Mouse (Mus musculus): Measurements from ENCODE around the gene Tlk2. TPM values are rescaled to one million over a fixed set of nuclear protein-coding genes. Genes with fewer than 3 reads are reported as not detected.

The Tlk2 gene
- polyA plus RNA-seq, 1 experiment from 2014 or later = 18.6 TPM

DNA sequence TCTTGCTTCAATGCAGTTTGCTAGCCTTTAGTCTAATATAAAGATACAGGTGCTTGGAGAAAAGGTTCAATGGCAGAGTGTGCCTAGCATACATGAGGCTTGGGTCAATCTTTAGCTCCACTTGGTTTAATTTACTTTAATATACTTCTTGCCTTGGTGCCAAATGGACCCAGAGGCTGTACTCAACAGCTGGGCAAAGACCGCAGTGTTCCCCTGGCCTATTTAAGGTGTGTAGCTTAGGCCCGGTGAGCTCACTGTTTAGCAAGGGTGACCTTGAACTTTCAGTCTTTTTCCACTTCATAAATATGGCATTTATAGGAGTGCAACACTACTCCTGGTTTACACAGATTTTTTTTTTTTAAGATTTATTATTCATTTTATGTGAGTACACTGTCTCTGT, 55.9 kb downstream of the Tlk2 start:
- Histone ChIP-seq H3K9me3 (no peaks in the 10 kb centered on the region), H3K36me3 (no peaks in the 10 kb centered on the region), H3K27me3 (no peaks in the 10 kb centered on the region), H3K4me1 (no peaks in the 10 kb centered on the region), H3K4me2 (replicated peaks) (no peak overlapping the region), H3K9ac (replicated peaks) (no peak overlapping the region), H3K27ac (replicated peaks) (no peak overlapping the region), H3K4me3 (no peak overlapping the region)
- no peak for ATAC-seq (replicated peaks)
- WGBS = 95% methylated on average over 2 of the region's 2 CpGs

DNA sequence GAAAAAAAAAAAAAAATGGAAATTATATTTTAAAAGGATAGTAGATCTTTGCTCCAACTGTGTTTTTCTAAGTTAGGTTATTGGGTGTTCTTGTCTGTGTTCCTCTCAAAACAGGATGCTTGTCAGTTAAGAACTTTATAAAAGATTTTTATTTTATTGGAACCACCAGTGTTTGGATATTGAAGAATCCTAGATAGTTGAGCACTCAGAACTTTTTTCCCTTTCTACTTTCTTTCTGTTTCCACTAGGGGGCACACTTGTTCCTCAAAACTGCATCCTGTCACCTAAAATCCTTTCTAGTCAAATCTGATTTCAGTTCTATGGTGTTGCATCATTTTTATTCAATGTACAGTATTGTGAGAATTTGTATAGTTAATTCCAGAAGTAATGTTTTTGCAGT, 62.4 kb downstream of the Tlk2 start:
- no peaks in the 10 kb centered on the region for H3K4me1 ChIP-seq
- H3K4me3 ChIP-seq = no peak overlapping the region
- no peak overlapping the region for H3K4me2 ChIP-seq (replicated peaks)
- ATAC-seq (replicated peaks) = no peak
- H3K27ac ChIP-seq (replicated peaks) = no peak overlapping the region
- H3K9ac ChIP-seq (replicated peaks) = no peak overlapping the region
- H3K27me3 ChIP-seq = no peaks in the 10 kb centered on the region
- H3K9me3 ChIP-seq = no peaks in the 10 kb centered on the region
- peaks cover 20% of the 10 kb centered on the region; the same call in 1 of the 2 replicates for H3K36me3 ChIP-seq

- no peak overlapping the region for H3K4me3 ChIP-seq
- WGBS = 90% methylated on average over 1 of the region's 1 CpGs
- no peak overlapping the region for H3K9ac ChIP-seq (replicated peaks)
- no peaks in the 10 kb centered on the region for H3K4me1 ChIP-seq
- no peak for ATAC-seq (replicated peaks)
- H3K27ac ChIP-seq (replicated peaks) = no peak overlapping the region
- peaks cover 55% of the 10 kb centered on the region for H3K36me3 ChIP-seq
- H3K4me2 ChIP-seq (replicated peaks) = no peak overlapping the region
- H3K27me3 ChIP-seq = no peaks in the 10 kb centered on the region
- no peaks in the 10 kb centered on the region for H3K9me3 ChIP-seq
These were observed 67.8 kb downstream of the Tlk2 start for GRCm38 (mm10) chr11:105246369-105246768.

GRCm38 (mm10) chr11:105246785-105247184, 68.2 kb downstream of the Tlk2 start:
- H3K36me3 ChIP-seq = peaks cover 55% of the 10 kb centered on the region
- H3K4me2 ChIP-seq (replicated peaks) = no peak overlapping the region
- H3K9ac ChIP-seq (replicated peaks) = no peak overlapping the region
- H3K4me3 ChIP-seq = no peak overlapping the region
- no peak overlapping the region for H3K27ac ChIP-seq (replicated peaks)
- 93% methylated on average over 6 of the region's 6 CpGs for WGBS
- H3K9me3 ChIP-seq = no peaks in the 10 kb centered on the region
- H3K27me3 ChIP-seq = no peaks in the 10 kb centered on the region
- no peak for ATAC-seq (replicated peaks)
- H3K4me1 ChIP-seq = no peaks in the 10 kb centered on the region

- no peaks in the 10 kb centered on the region for H3K4me1 ChIP-seq
- peaks cover 50% of the 10 kb centered on the region for H3K36me3 ChIP-seq
- no peak overlapping the region for H3K27ac ChIP-seq (replicated peaks)
- ATAC-seq (replicated peaks) = no peak
- H3K4me2 ChIP-seq (replicated peaks) = no peak overlapping the region
- H3K9ac ChIP-seq (replicated peaks) = no peak overlapping the region
- WGBS = 89% methylated on average over 5 of the region's 5 CpGs
- H3K4me3 ChIP-seq = no peak overlapping the region
- no peaks in the 10 kb centered on the region for H3K27me3 ChIP-seq
- no peaks in the 10 kb centered on the region for H3K9me3 ChIP-seq
These were observed 68.7 kb downstream of the Tlk2 start for GRCm38 (mm10) chr11:105247321-105247720.

DNA sequence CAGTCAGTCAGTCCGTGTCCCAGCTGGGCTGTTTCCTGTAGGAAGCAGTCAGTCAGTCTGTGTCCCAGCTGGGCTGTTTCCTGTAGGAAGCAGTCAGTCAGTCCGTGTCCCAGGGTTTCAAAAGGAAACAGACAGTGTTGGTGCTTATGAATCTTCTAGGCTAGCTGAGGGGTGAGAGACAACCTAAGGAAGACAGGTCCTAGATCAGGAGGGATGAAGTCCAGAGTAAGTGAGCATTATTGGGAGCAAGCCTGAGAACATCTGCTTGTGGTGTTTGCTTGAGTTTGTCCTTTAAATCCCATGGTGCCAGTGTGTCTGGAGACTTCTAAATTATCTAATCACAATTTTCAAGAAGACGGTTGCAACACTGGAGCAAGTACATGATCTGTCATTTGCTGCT, 81.1 kb downstream of the Tlk2 start:
- WGBS = 73% methylated on average over 3 of the region's 3 CpGs
- peaks cover 41% of the 10 kb centered on the region for H3K36me3 ChIP-seq

GRCm38 (mm10) chr11:105261116-105261515, 82.5 kb downstream of the Tlk2 start:
- 34% methylated on average over 5 of the region's 5 CpGs for WGBS
- H3K4me3 ChIP-seq = no peak overlapping the region
- H3K9ac ChIP-seq (replicated peaks) = no peak overlapping the region
- H3K4me2 ChIP-seq (replicated peaks) = no peak overlapping the region
- no peak overlapping the region for H3K27ac ChIP-seq (replicated peaks)
- ATAC-seq (replicated peaks) = no peak
- H3K36me3 ChIP-seq = peaks cover 31% of the 10 kb centered on the region
- no peaks in the 10 kb centered on the region for H3K4me1 ChIP-seq
- no peaks in the 10 kb centered on the region for H3K9me3 ChIP-seq
- H3K27me3 ChIP-seq = no peaks in the 10 kb centered on the region

More for the DNA sequence above, 81.1 kb downstream of the Tlk2 start:
- Histone ChIP-seq H3K4me2 (replicated peaks) (no peak overlapping the region), H3K4me3 (no peak overlapping the region), H3K27ac (replicated peaks) (no peak overlapping the region), H3K27me3 (no peaks in the 10 kb centered on the region), H3K9me3 (no peaks in the 10 kb centered on the region), H3K4me1 (no peaks in the 10 kb centered on the region), H3K9ac (replicated peaks) (no peak overlapping the region)
- no peak for ATAC-seq (replicated peaks)

DNA sequence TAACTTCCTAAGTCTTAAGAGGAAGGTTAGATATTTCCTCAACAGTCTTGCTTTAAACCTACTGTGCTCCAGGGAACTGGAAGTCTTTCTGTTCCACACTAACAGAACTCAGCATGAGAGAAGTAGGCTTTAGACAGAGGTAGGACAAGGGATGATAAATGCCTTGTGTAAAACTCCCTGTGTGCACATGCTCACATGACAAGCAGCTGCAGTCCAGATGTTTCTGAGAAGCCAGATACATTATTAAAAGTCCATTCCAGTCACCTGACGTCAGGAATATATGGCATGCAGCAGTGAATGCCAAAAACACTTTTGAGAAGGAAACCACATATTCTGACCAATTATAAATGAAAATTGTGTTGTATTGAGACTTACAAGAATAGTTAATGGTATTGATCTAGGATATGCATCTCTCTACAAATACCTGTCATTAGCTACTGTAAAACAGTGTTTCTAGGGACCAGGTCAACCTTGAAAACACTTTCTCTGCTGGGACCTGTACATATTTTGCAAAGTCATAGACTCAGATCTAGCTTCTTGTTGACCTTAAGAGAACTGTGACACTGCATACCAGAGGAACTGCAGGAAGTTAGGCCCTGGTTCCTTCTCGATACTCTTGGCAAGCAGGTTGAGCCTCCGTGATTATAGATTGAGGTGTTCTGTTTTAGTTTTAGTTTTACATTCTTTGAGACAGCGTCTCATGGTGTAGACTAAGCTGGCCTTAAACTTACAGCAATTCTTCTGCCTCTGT, 83.2 kb downstream of the Tlk2 start:
- Histone ChIP-seq H3K36me3 (peaks cover 29% of the 10 kb centered on the region), H3K9me3 (no peaks in the 10 kb centered on the region), H3K27ac (replicated peaks) (no peak overlapping the region), H3K4me3 (no peak overlapping the region), H3K27me3 (no peaks in the 10 kb centered on the region), H3K4me1 (no peaks in the 10 kb centered on the region), H3K4me2 (replicated peaks) (no peak overlapping the region), H3K9ac (replicated peaks) (no peak overlapping the region)
- WGBS = 92% methylated on average over 4 of the region's 4 CpGs
- no peak for ATAC-seq (replicated peaks)

- no peaks in the 10 kb centered on the region for H3K9me3 ChIP-seq
- no peak overlapping the region for H3K4me3 ChIP-seq
- H3K36me3 ChIP-seq = peaks cover 27% of the 10 kb centered on the region
These were observed 85.9 kb downstream of the Tlk2 start for GRCm38 (mm10) chr11:105264506-105264905.

DNA sequence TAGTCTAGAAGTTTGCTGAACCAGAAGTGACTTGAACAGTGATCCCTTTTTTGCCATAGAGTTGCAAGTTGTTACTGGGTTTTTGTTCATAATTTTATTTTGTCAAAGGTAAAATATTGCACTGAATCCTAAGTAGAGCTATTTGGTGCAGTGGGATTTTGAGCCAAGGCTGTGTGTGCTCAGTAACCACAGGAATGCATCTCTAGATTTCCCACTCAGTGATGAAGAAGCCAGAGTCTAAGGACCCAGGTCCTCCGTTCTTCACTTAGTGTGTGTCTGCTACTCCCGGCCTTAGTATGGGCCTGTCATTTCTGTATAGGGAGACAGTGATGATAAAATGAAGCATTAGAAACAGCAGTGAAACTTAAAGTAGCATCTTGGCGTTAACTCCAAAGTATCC, 86.4 kb downstream of the Tlk2 start:
- no peaks in the 10 kb centered on the region for H3K27me3 ChIP-seq
- H3K27ac ChIP-seq (replicated peaks) = no peak overlapping the region
- no peak overlapping the region for H3K9ac ChIP-seq (replicated peaks)
- H3K9me3 ChIP-seq = no peaks in the 10 kb centered on the region
- peaks cover 24% of the 10 kb centered on the region for H3K36me3 ChIP-seq
- no peaks in the 10 kb centered on the region for H3K4me1 ChIP-seq
- H3K4me2 ChIP-seq (replicated peaks) = no peak overlapping the region
- WGBS = 92% methylated on average over 3 of the region's 3 CpGs
- ATAC-seq (replicated peaks) = no peak
- H3K4me3 ChIP-seq = no peak overlapping the region

More at GRCm38 (mm10) chr11:105264506-105264905, 85.9 kb downstream of the Tlk2 start:
- no peak overlapping the region for H3K27ac ChIP-seq (replicated peaks)
- H3K9ac ChIP-seq (replicated peaks) = no peak overlapping the region
- no peak overlapping the region for H3K4me2 ChIP-seq (replicated peaks)
- ATAC-seq (replicated peaks) = no peak
- H3K27me3 ChIP-seq = no peaks in the 10 kb centered on the region
- H3K4me1 ChIP-seq = no peaks in the 10 kb centered on the region

- no peak overlapping the region for H3K4me3 ChIP-seq
- no peak overlapping the region for H3K27ac ChIP-seq (replicated peaks)
- no peak for ATAC-seq (replicated peaks)
- 17% methylated on average over 2 of the region's 2 CpGs for WGBS
- no peaks in the 10 kb centered on the region for H3K4me1 ChIP-seq
- H3K27me3 ChIP-seq = no peaks in the 10 kb centered on the region
- H3K9me3 ChIP-seq = no peaks in the 10 kb centered on the region
- no peak overlapping the region for H3K9ac ChIP-seq (replicated peaks)
- H3K36me3 ChIP-seq = peaks cover 28% of the 10 kb centered on the region; the same call in 1 of the 2 replicates
- H3K4me2 ChIP-seq (replicated peaks) = no peak overlapping the region
These were observed 91.5 kb downstream of the Tlk2 start for GRCm38 (mm10) chr11:105270155-105270554.

DNA sequence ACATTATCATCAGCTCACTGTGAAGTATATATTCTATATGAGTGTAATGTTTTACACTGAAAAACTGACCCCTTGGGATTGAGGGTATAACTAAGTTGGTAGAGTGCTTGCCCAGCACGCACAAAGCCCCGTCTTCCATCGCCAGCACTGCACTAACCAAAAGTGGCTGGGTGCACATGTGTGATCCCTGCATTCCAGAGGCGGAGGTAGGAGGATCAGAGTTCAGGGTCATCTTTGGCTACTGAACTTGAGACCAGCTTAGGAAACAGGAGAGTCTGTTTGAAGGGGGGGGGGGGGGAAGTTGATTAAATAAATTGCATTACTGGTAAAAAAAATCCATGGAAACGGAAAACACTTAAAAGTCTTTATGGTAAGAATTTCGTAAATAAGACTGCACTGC, 101.8 kb downstream of the Tlk2 start:
- Histone ChIP-seq H3K9ac (replicated peaks) (no peak overlapping the region), H3K27me3 (no peaks in the 10 kb centered on the region), H3K4me1 (no peaks in the 10 kb centered on the region), H3K9me3 (no peaks in the 10 kb centered on the region), H3K36me3 (peaks cover 63% of the 10 kb centered on the region), H3K4me3 (no peak overlapping the region), H3K4me2 (replicated peaks) (no peak overlapping the region), H3K27ac (replicated peaks) (no peak overlapping the region)
- ATAC-seq (replicated peaks) = no peak
- 96% methylated on average over 6 of the region's 6 CpGs for WGBS

DNA sequence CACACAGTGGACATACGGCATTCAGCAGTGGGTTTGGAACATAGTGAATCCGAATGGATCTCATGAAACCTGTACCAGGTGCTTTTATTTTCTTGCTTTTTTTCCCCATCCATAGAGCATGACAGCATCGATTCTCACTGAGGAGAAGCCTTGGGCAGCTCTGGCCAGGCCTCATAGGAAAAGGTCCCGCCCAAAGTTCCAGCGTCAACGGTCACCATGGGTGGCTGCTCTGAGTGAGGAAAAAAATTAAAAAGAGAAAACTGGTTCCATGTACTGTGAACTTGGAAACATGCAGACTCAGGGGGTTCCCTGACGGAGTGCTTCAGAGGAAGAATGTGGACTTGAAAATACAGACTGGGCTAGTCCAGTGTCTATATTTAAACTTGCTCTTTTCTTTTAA, 102.7 kb downstream of the Tlk2 start:
- Histone ChIP-seq H3K27ac (replicated peaks) (no peak overlapping the region), H3K27me3 (no peaks in the 10 kb centered on the region), H3K4me3 (no peak overlapping the region), H3K9ac (replicated peaks) (no peak overlapping the region), H3K4me1 (no peaks in the 10 kb centered on the region), H3K9me3 (no peaks in the 10 kb centered on the region), H3K4me2 (replicated peaks) (no peak overlapping the region), H3K36me3 (peaks cover 57% of the 10 kb centered on the region)
- 91% methylated on average over 7 of the region's 7 CpGs for WGBS
- ATAC-seq (replicated peaks) = no peak

All from forebrain, embryonic 15.5 days (tissue).